Mouse (Mus musculus): ENCODE data around the gene Zfp777.

DNA sequence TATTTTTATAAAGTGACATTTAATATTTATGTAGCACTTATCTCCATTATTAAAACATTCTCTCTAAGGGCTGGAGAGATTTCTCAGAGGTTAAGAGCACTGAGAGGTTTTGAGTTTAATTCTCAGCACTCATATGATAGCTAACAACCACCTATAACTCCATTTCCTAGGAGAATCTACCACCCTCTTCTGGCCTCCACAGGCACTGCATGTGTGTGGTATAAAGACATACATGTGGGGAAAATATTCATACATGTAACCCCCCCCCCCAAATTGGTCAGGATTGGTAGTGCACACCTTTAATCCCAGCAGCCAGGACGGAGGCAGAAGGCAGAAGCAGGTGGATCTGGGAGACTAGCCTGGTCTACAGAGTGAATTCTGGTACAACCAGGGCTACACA is 74.1 kb downstream of the Zfp777 start:
- TF ChIP-seq CTCF (IDR thresholded peaks at IDR 0.05; ENCODE audit: control insufficient read depth, insufficient read depth, insufficient replicate concordance, low read depth, low read length): no peak
- no peak for TF ChIP-seq POLR2A (IDR thresholded peaks at IDR 0.05; ENCODE audit: control insufficient read depth, low read depth, low read length)
